Mouse (Mus musculus) heart, postnatal 0 days (tissue): ENCODE results near the gene Csnk1d.

Experiments
- CTCF ChIP-seq: IDR thresholded peaks from 2 replicates; pipeline ENCODE4 v1.5.1; 2016; ENCODE audit warnings: antibody characterized with exemption, control low read depth, low read depth
- EP300 ChIP-seq: IDR thresholded peaks from 2 replicates; pipeline ENCODE4 v1.6.1; 2016; ENCODE audit warnings: antibody characterized with exemption, low read depth

DNA sequence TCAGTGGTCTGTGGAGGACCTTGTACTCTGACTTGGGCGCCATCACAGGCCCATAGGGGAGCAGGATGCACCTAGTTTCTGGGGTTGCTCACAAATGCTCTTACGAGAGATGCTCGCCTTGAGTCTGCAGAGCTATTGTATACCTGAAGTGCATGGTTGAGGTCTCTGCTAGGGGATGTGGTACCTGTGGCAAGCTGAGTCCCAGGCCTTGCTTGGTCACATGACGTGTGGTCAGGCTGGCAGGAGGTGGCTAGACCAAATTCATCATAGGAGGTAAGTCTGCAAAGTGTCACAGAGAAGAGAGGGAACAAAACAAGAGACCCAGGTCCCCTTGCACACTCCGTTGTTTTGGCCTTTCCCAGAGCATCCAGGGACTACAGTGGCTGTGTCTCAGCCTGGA lies 28.4 kb upstream of the Csnk1d start:
- TF ChIP-seq CTCF (no peak), EP300 (no peak)
